Mouse (Mus musculus) stomach, postnatal 0 days (tissue): ENCODE results near the gene Ddc.

Experiments used
- CTCF ChIP-seq: IDR thresholded peaks from 2 replicates; pipeline ENCODE4 v1.5.1; 2016; ENCODE audit warnings: antibody characterized with exemption, low read depth, mild to moderate bottlenecking, moderate library complexity
- EP300 ChIP-seq: optimal IDR thresholded peaks from 2 replicates; pipeline ENCODE3; 2016; ENCODE audit warnings: antibody characterized with exemption

DNA sequence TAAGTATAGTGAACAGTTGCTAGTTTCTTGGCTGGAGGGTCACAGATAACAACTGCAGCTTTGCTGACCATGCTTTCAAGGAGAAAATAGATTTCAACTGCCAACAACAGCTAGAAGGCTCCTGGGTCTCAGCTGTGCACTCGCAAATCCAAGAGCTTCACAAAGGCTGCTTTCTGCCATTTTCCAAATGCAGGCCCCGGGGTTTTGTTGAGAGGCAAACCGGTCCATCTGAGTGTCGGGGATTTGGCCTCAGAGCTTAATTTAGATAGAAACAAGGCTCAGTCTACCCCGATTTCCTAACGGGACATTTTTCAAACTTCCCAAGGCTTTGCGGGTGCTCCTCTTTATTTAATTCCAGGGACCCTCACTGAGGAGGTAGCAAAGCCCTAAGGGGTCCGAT lies 61.7 kb downstream of the Ddc start:
- no peak for TF ChIP-seq CTCF
- no peak for TF ChIP-seq EP300
